Mouse (Mus musculus) testis, adult 2 months (tissue): ENCODE results near the gene Gm20388.

Source experiments
- CTCF ChIP-seq: fragments of 200-500 bp; IDR thresholded peaks from 2 replicates; pipeline ENCODE4 v1.5.1; 2012; ENCODE audit warnings: low read depth, mild to moderate bottlenecking, inconsistent platforms, low read length, moderate library complexity; ENCODE audit not compliant: control insufficient read depth, insufficient read depth, insufficient replicate concordance
- POLR2A ChIP-seq: fragments of 200-500 bp; IDR thresholded peaks from 2 replicates; pipeline ENCODE4 v1.6.1; 2012; ENCODE audit warnings: low read depth, mild to moderate bottlenecking, inconsistent platforms, low read length, moderate library complexity; ENCODE audit not compliant: control insufficient read depth

- TF ChIP-seq CTCF (no peak), POLR2A (peak; percentile 97)
Observed at GRCm38 (mm10) chr8:123065214-123066100, 3154.8 kb downstream of the Gm20388 start.
